Mouse (Mus musculus): Measurements from ENCODE around the gene Egfl8. TPM values are rescaled to one million over a fixed set of nuclear protein-coding genes. Genes with fewer than 3 reads are reported as not detected.

Egfl8 gene
- polyA plus RNA-seq, 1 experiment from 2014 or later = 2.3 TPM

DNA sequence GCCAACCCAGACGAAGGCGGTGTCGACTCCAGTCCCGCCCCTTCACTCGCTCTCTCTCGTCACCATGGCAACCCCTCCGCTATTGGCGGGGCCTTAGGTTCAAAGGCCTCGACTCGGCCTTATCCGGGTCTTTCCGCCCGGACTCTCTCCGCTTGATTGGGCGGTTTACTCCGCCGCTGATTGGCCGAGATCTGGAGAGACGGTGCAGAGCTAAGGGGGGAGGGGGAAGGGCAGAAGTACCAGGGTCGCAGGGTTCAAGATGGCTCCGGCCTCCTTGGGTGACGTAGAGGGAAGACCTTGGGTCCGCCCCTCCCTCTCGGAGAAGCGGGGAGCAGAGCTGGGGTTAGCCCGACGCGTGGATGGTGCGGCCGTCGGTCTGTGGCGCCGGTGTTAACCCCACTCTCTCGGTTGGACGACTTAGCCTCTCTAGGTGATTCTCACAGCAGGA, 11.7 kb downstream of the Egfl8 start, which contains the start of gene Agpat1:
Agpat1 (plus strand) TSS at position 202 of the 448 bp plus-strand sequence.
- WGBS = 0% methylated on average over 32 of the region's 35 CpGs
- no peaks in the 10 kb centered on the region for H3K27me3 ChIP-seq (ENCODE audit: control insufficient read depth, insufficient read depth, low read length)
- ATAC-seq (replicated peaks; ENCODE audit: low FRiP score) (peak; percentile 87), DNase-seq (ENCODE audit: low spot score) (peak; percentile 99)
- H3K27ac ChIP-seq (ENCODE audit: low read depth, low read length) = peak within 1 kb of the TSS; percentile 87
- peak within 1 kb of the TSS; percentile 97 for H3K4me2 ChIP-seq (ENCODE audit: low read depth, low read length, severe bottlenecking)
- peaks cover 4% of the 10 kb centered on the region; the same call in 1 of the 2 replicates for H3K36me3 ChIP-seq (ENCODE audit: control insufficient read depth, insufficient read depth, low read length)
- peak within 1 kb of the TSS; percentile 98 for H3K4me3 ChIP-seq (ENCODE audit: low read depth, low read length)
- H3K9ac ChIP-seq (ENCODE audit: low read length) = peak within 1 kb of the TSS; percentile 94
- no peaks in the 10 kb centered on the region for H3K9me3 ChIP-seq (ENCODE audit: control insufficient read depth, low read length)
- H3K4me1 ChIP-seq (replicated peaks; ENCODE audit: control insufficient read depth, insufficient read depth, low read length) = peaks cover 23% of the 10 kb centered on the region

DNA sequence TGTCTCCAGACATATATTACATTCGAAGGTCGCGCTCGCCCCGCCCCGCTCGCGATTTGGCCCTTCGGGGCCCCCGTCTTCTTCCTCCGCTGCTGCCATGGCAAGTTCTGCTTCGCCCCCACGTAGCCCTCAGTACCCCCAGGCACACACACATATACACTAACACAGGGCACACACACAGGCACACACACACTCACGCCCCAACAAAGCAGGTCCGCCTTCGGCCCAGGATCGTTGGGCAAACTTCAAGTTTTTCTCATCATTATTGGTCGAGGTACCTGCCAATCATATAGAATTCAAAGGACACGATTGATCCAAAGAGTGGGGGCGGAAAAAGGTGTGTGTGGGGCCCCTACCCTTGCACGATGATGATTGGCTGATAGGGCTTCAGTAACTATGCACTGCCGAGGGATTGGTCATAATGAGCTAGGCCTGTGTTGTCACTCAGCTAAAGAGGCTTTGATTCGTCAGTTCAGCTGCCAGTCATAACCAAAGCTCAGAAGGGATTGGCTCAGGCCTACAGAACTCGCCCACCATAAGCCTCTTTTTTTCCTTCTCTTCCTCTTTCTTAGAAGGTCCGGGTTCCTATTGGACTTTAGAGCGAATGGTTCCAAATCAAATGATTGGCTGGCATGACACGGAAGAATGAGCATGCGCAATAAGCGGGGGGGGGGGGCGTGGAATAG, 12.3 kb downstream of the Egfl8 start, which contains the start of gene Rnf5:
Rnf5 (minus strand) TSS at position 316 of the 686 bp plus-strand sequence.
- H3K4me2 ChIP-seq (ENCODE audit: low read depth, low read length, severe bottlenecking) = peak within 1 kb of the TSS; percentile 97
- ATAC-seq (replicated peaks; ENCODE audit: low FRiP score) (peak; percentile 96), DNase-seq (ENCODE audit: low spot score) (no peak)

DNA sequence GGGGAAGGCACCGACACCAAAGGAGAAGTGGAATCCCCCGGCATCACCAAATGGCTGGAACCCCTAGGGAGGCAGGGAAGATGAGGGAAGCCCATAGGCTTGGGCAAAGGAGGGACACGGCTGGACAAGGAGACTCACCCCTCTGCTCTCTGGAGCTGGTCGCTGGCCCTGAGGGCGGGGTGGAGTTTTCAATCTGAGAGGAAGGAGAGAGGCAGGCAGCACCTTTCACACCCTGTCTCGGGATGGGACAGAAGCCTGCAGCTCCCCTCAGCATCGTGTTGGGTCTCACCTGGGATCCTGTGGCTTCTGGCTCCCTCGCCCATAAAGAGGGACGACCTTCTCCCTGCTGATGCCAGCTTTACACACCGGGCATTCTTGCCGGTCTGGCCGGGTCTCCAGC, 14.0 kb downstream of the Egfl8 start:
- Histone ChIP-seq H3K36me3 (ENCODE audit: control insufficient read depth, insufficient read depth, low read length) (peaks cover 4% of the 10 kb centered on the region; the same call in 1 of the 2 replicates), H3K27ac (ENCODE audit: low read depth, low read length) (no peak overlapping the region), H3K4me2 (ENCODE audit: low read depth, low read length, severe bottlenecking) (no peak overlapping the region), H3K4me1 (replicated peaks; ENCODE audit: control insufficient read depth, insufficient read depth, low read length) (peaks cover 20% of the 10 kb centered on the region), H3K9ac (ENCODE audit: low read length) (no peak overlapping the region), H3K4me3 (ENCODE audit: low read depth, low read length) (no peak overlapping the region), H3K9me3 (ENCODE audit: control insufficient read depth, low read length) (no peaks in the 10 kb centered on the region), H3K27me3 (ENCODE audit: control insufficient read depth, insufficient read depth, low read length) (no peaks in the 10 kb centered on the region)
- DNase-seq (ENCODE audit: low spot score) (no peak), ATAC-seq (replicated peaks; ENCODE audit: low FRiP score) (no peak)
- WGBS = 90% methylated on average over 12 of the region's 12 CpGs

More for the DNA sequence above, 12.3 kb downstream of the Egfl8 start, which contains the start of gene Rnf5:
- H3K9ac ChIP-seq (ENCODE audit: low read length) = peak within 1 kb of the TSS; percentile 94
- WGBS = under 1% methylated on average over 30 of the region's 30 CpGs
- H3K27ac ChIP-seq (ENCODE audit: low read depth, low read length) = peak within 1 kb of the TSS; percentile 87
- H3K4me1 ChIP-seq (replicated peaks; ENCODE audit: control insufficient read depth, insufficient read depth, low read length) = peaks cover 23% of the 10 kb centered on the region
- no peaks in the 10 kb centered on the region for H3K27me3 ChIP-seq (ENCODE audit: control insufficient read depth, insufficient read depth, low read length)
- H3K4me3 ChIP-seq (ENCODE audit: low read depth, low read length) = peak within 1 kb of the TSS; percentile 98
- H3K36me3 ChIP-seq (ENCODE audit: control insufficient read depth, insufficient read depth, low read length) = peaks cover 4% of the 10 kb centered on the region; the same call in 1 of the 2 replicates
- H3K9me3 ChIP-seq (ENCODE audit: control insufficient read depth, low read length) = no peaks in the 10 kb centered on the region

DNA sequence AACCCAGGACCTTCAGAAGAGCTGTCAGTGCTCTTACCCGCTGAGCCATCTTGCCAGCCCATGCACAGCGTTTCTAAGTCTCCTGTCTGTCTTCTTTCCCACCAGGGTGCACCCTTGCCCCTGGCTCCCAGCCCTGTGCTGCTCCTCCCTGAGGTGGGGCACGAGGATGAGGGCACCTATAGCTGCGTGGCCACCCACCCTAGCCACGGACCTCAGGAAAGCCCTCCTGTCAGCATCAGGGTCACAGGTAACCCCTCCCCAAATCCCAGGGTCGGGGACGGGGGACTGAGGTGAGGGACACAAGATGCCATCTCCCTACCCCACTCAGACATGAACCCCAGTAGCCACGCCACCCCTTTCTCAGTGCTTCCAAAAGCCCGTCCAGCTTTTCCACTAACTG, 15.9 kb downstream of the Egfl8 start:
- no peak overlapping the region for H3K9ac ChIP-seq (ENCODE audit: low read length)
- H3K9me3 ChIP-seq (ENCODE audit: control insufficient read depth, low read length) = no peaks in the 10 kb centered on the region
- peaks cover 8% of the 10 kb centered on the region for H3K36me3 ChIP-seq (ENCODE audit: control insufficient read depth, insufficient read depth, low read length)
- WGBS = 78% methylated on average over 9 of the region's 9 CpGs
- ATAC-seq (replicated peaks; ENCODE audit: low FRiP score) = no peak
- no peak for DNase-seq (ENCODE audit: low spot score)
- peaks cover 15% of the 10 kb centered on the region for H3K4me1 ChIP-seq (replicated peaks; ENCODE audit: control insufficient read depth, insufficient read depth, low read length)
- H3K4me3 ChIP-seq (ENCODE audit: low read depth, low read length) = no peak overlapping the region
- H3K27ac ChIP-seq (ENCODE audit: low read depth, low read length) = no peak overlapping the region
- H3K4me2 ChIP-seq (ENCODE audit: low read depth, low read length, severe bottlenecking) = no peak overlapping the region
- no peaks in the 10 kb centered on the region for H3K27me3 ChIP-seq (ENCODE audit: control insufficient read depth, insufficient read depth, low read length)

DNA sequence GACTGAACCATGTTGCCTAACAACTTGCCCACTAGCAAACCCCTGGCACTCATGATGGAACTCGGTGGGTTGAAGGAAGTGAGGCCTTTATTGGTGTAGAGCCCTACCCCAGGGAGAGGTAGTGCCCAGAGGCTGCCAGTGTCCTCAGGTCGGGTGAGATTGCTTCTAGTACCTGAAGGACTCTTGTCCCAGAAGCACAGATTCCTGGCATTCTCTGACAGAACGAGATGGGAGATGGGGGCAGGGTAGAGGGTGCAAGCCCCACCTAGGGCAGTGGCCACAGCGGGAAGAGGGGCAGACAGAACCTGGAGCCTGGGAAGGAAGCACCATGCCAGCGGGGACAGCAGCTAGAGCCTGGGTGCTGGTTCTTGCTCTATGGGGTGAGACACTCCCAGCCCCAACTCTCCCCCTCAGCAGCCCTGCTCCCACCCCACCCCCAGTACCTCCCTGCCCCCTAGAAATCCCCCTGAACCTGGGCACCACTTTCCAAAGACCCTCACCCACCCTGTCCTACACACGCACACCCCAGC, 18.1 kb downstream of the Egfl8 start, which contains the start of gene Ager:
Ager (plus strand) TSS at position 297 of the 530 bp plus-strand sequence.
- Histone ChIP-seq H3K4me1 (replicated peaks; ENCODE audit: control insufficient read depth, insufficient read depth, low read length) (peaks cover 11% of the 10 kb centered on the region), H3K4me2 (ENCODE audit: low read depth, low read length, severe bottlenecking) (no peak within 1 kb of the TSS), H3K27me3 (ENCODE audit: control insufficient read depth, insufficient read depth, low read length) (no peaks in the 10 kb centered on the region), H3K36me3 (ENCODE audit: control insufficient read depth, insufficient read depth, low read length) (peaks cover 8% of the 10 kb centered on the region), H3K4me3 (ENCODE audit: low read depth, low read length) (no peak within 1 kb of the TSS), H3K9ac (ENCODE audit: low read length) (peak within 1 kb of the TSS; percentile 3; the same call in 1 of the 2 replicates), H3K27ac (ENCODE audit: low read depth, low read length) (no peak within 1 kb of the TSS), H3K9me3 (ENCODE audit: control insufficient read depth, low read length) (no peaks in the 10 kb centered on the region)
- ATAC-seq (replicated peaks; ENCODE audit: low FRiP score) (no peak), DNase-seq (ENCODE audit: low spot score) (no peak)
- 20% methylated on average over 6 of the region's 6 CpGs for WGBS

DNA sequence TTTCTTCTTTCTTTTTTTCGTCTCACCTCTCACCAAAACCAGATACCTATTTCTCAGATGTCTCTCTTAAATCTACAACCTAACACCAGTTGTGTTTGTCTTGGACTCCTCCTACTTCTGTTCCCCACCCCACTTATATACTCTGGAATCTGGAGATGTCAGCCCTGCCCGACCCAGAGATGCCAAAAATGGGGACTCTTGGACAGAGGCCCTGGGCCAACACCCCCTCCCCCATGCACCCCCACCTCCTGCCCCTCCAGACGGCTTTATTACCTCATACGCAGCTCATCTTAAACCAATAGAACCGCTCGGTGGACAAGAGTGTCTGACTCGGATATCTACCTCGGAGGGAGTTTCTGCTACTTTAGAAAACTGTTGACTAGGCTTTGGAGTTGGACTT, 19.7 kb downstream of the Egfl8 start:
- no peaks in the 10 kb centered on the region for H3K27me3 ChIP-seq (ENCODE audit: control insufficient read depth, insufficient read depth, low read length)
- H3K9me3 ChIP-seq (ENCODE audit: control insufficient read depth, low read length) = no peaks in the 10 kb centered on the region
- DNase-seq (ENCODE audit: low spot score) = no peak
- peaks cover 11% of the 10 kb centered on the region for H3K4me1 ChIP-seq (replicated peaks; ENCODE audit: control insufficient read depth, insufficient read depth, low read length)
- 82% methylated on average over 8 of the region's 8 CpGs for WGBS
- peaks cover 8% of the 10 kb centered on the region for H3K36me3 ChIP-seq (ENCODE audit: control insufficient read depth, insufficient read depth, low read length)
- H3K4me2 ChIP-seq (ENCODE audit: low read depth, low read length, severe bottlenecking) = no peak overlapping the region
- no peak for ATAC-seq (replicated peaks; ENCODE audit: low FRiP score)
- H3K9ac ChIP-seq (ENCODE audit: low read length) = no peak overlapping the region
- no peak overlapping the region for H3K27ac ChIP-seq (ENCODE audit: low read depth, low read length)
- no peak overlapping the region for H3K4me3 ChIP-seq (ENCODE audit: low read depth, low read length)

DNA sequence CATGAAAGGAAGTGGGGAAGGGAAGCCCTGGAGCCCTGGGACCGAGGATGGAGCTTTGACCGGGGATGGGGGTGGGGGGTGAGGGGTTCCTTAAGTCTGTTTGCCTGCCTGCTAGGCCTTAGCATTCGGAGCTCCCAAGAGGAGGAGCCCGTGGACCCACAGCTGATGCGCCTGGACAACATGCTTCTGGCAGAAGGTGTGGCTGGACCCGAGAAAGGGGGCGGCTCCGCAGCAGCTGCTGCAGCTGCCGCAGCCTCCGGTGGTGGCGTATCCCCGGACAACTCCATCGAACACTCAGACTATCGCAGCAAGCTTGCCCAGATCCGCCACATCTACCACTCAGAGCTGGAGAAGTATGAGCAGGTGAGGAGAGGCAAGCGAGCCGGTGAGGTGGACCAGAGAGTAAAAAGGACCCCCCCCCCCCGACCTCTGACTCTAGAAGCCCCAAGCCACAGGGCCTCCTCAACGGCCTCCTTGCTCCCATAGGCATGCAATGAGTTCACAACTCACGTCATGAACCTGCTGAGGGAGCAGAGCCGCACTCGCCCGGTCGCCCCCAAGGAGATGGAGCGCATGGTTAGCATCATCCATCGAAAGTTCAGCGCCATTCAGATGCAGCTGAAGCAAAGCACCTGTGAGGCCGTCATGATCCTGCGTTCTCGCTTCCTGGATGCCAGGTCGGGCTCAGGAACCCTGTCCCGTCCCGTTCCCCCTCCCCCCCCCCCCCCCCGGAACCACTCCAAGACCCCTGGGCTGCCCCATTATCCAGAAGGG, 21.8 kb downstream of the Egfl8 start:
- H3K4me1 ChIP-seq (replicated peaks; ENCODE audit: control insufficient read depth, insufficient read depth, low read length) = peaks cover 27% of the 10 kb centered on the region
- H3K27me3 ChIP-seq (ENCODE audit: control insufficient read depth, insufficient read depth, low read length) = no peaks in the 10 kb centered on the region
- 55% methylated on average over 32 of the region's 34 CpGs for WGBS
- H3K27ac ChIP-seq (ENCODE audit: low read depth, low read length) = peak overlapping the region; percentile 27; the same call in 1 of the 2 replicates
- peak overlapping the region; percentile 95 for H3K4me2 ChIP-seq (ENCODE audit: low read depth, low read length, severe bottlenecking)
- peak overlapping the region; percentile 85 for H3K4me3 ChIP-seq (ENCODE audit: low read depth, low read length)
- peak overlapping the region; percentile 99 for H3K9ac ChIP-seq (ENCODE audit: low read length)
- DNase-seq (ENCODE audit: low spot score) (peak; percentile 67), ATAC-seq (replicated peaks; ENCODE audit: low FRiP score) (no peak)
- H3K9me3 ChIP-seq (ENCODE audit: control insufficient read depth, low read length) = no peaks in the 10 kb centered on the region
- H3K36me3 ChIP-seq (ENCODE audit: control insufficient read depth, insufficient read depth, low read length) = peaks cover 4% of the 10 kb centered on the region

Measured in forebrain, embryonic 11.5 days (tissue).